Mouse (Mus musculus) neural tube, embryonic 11.5 days (tissue): ENCODE results near the gene Gm20388. TPM values are rescaled to one million over a fixed set of nuclear protein-coding genes. Genes with fewer than 3 reads are reported as not detected.

ENCODE experiments used
- ATAC-seq: fragments of 200-750 bp; cut with Nextera tagmentation; 2 replicates; pipeline ENCODE4 v1.8.0; 2017; ENCODE audit warnings: moderate number of reproducible peaks, mild to moderate bottlenecking, moderate TSS enrichment, moderate library complexity; ENCODE audit not compliant: insufficient read depth, low FRiP score, low TSS enrichment
- DNase-seq: peaks from one replicate; pipeline ENCODE4 v3.0.0-alpha.2; 2015; ENCODE audit warnings: low spot score
- H3K27ac ChIP-seq: fragments of 300-500 bp; sonication (generic); 2 replicates; pipeline ENCODE4 v1.5.1; 2014; ENCODE audit warnings: low read depth, mild to moderate bottlenecking, low read length
- H3K27me3 ChIP-seq: fragments of 300-500 bp; sonication (generic); 2 replicates; pipeline ENCODE4 v1.6.1; 2014; ENCODE audit warnings: mild to moderate bottlenecking, low read length, mixed read lengths; ENCODE audit not compliant: control insufficient read depth, insufficient read depth
- H3K36me3 ChIP-seq: fragments of 300-500 bp; sonication (generic); 2 replicates; pipeline ENCODE4 v1.6.1; 2014; ENCODE audit warnings: mild to moderate bottlenecking, low read length, moderate library complexity, mixed read lengths; ENCODE audit not compliant: control insufficient read depth, insufficient read depth
- H3K4me1 ChIP-seq: fragments of 300-500 bp; sonication (generic); 2 replicates; pipeline ENCODE4 v1.6.1; 2014; ENCODE audit warnings: low read length, mixed read lengths; ENCODE audit not compliant: control insufficient read depth, insufficient read depth
- H3K4me2 ChIP-seq: fragments of 300-500 bp; sonication (generic); 2 replicates; pipeline ENCODE4 v1.6.1; 2014; ENCODE audit warnings: low read depth, mild to moderate bottlenecking, moderate library complexity
- H3K4me3 ChIP-seq: fragments of 300-500 bp; sonication (generic); 2 replicates; pipeline ENCODE4 v1.5.1; 2014; ENCODE audit warnings: low read depth, low read length
- H3K9ac ChIP-seq: fragments of 300-500 bp; sonication (generic); 2 replicates; pipeline ENCODE4 v1.6.1; 2014; ENCODE audit warnings: mild to moderate bottlenecking, low read length
- H3K9me3 ChIP-seq: fragments of 300-500 bp; sonication (generic); 2 replicates; pipeline ENCODE4 v1.6.1; 2016; ENCODE audit warnings: low read length; ENCODE audit not compliant: control insufficient read depth
- WGBS: fragments of 180-500 bp; shearing (Covaris S2); extraction: QIAGEN DNeasy Blood & Tissue Kit; methylation state at CpG from one replicate; pipeline ENCODE4 v1.1.7; 2014; 5-methylcytosine and 5-hydroxymethylcytosine counted together
- polyA plus RNA-seq: library from polyadenylated mRNA; unstranded; fragments of >200 nt; fragmentation: Nextera tagmentation; extraction: Ambion mirVana; gene quantifications from 2 replicates; pipeline ENCODE4 v1.2.1, GENCODE M21; 2014

Gene Gm20388
- polyA plus RNA-seq, 1 experiment from 2014 or later, result not detected

DNA sequence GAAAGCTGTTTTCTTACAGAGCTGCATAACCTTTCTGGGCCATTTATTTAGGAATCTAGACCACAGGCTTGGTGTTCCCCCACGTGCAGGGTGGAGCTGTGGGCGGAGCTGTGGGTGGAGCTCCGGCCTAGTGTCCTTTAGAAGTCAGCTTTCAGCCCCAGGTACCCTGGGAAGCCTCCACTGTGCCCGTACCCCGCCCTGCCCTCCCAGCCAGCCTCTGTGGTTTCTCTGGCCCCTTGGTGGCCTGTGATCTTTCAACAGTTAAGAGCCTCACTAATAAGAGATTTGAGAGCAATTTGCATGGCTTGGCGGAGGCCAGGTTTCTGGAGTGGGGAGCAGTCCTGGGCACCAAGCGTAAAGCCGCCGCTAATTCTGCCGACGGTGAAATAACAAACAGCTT is 979.4 kb downstream of the Gm20388 start:
- DNase-seq (peak; percentile 48), ATAC-seq (no peak)
- H3K4me2 ChIP-seq, result no peak overlapping the region
- H3K4me1 ChIP-seq, result peaks cover 4% of the 10 kb centered on the region
- no peak overlapping the region for H3K9ac ChIP-seq
- no peak overlapping the region for H3K27ac ChIP-seq
- 2% methylated on average over 11 of the region's 11 CpGs for WGBS
- no peaks in the 10 kb centered on the region for H3K36me3 ChIP-seq
- H3K27me3 ChIP-seq, result peaks cover 79% of the 10 kb centered on the region
- no peaks in the 10 kb centered on the region for H3K9me3 ChIP-seq
- no peak overlapping the region for H3K4me3 ChIP-seq

GRCm38 (mm10) chr8:120895009-120895408 is 984.4 kb downstream of the Gm20388 start:
- Histone ChIP-seq H3K4me2 (peak overlapping the region; percentile 35; the same call in 1 of the 2 replicates), H3K4me3 (no peak overlapping the region), H3K9me3 (no peaks in the 10 kb centered on the region), H3K27me3 (peaks cover 44% of the 10 kb centered on the region), H3K4me1 (peaks cover 11% of the 10 kb centered on the region), H3K9ac (no peak overlapping the region), H3K27ac (no peak overlapping the region), H3K36me3 (no peaks in the 10 kb centered on the region)
- no peak for DNase-seq
- ATAC-seq, result no peak
- WGBS, result 0% methylated on average over 4 of the region's 4 CpGs

DNA sequence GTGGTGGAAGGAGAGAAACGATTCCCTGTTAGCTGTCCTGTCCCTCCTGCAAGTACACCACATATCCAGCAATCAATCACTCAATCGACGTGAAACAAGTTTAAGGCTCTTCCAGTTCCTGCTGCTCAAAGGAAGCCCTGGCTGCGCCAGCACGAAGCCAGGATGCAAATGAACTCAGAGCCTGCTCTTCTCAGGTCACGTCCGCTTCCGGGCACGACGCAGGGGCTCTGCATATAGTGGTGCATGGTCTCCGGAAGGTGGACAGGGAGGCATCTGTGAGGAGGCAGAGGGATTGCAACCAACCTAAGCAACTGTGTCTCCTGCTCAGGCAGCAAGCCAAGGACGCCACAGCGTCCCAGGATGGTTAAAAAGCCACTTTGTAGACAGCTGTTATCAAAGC is 985.0 kb downstream of the Gm20388 start:
- Histone ChIP-seq H3K36me3 (no peaks in the 10 kb centered on the region), H3K9ac (no peak overlapping the region), H3K4me1 (peaks cover 11% of the 10 kb centered on the region), H3K4me3 (no peak overlapping the region), H3K4me2 (peak overlapping the region; percentile 35), H3K27ac (no peak overlapping the region), H3K9me3 (no peaks in the 10 kb centered on the region), H3K27me3 (peaks cover 40% of the 10 kb centered on the region)
- 1% methylated on average over 13 of the region's 13 CpGs for WGBS
- DNase-seq, result peak; percentile 39
- ATAC-seq, result no peak

DNA sequence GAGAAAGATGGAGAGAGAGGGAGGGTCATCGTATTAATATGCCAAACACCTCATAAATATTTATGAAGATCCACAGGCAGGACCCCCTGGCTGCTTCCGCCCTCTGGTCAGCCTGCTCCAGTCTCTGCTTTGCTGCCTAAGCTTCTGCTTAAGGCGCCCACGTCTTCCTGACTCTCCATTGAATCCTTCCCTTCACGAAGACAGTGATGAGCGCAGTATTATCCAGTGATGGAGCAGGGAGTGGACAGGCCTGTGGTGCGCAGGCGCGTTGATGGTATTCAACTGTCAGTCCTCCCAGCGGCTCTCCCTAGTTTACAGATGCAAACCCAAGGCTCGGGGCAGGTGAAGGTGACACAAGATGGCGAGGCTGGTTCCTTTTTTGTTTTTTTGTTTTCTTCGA is 985.6 kb downstream of the Gm20388 start:
- DNase-seq (no peak), ATAC-seq (no peak)
- Histone ChIP-seq H3K27me3 (peaks cover 37% of the 10 kb centered on the region), H3K4me3 (no peak overlapping the region), H3K4me1 (peaks cover 11% of the 10 kb centered on the region), H3K27ac (no peak overlapping the region), H3K9ac (peak overlapping the region; percentile 3; the same call in 1 of the 2 replicates), H3K36me3 (no peaks in the 10 kb centered on the region), H3K4me2 (peak overlapping the region; percentile 35), H3K9me3 (no peaks in the 10 kb centered on the region)
- WGBS, result 28% methylated on average over 13 of the region's 13 CpGs

- Histone ChIP-seq H3K27ac (no peak overlapping the region), H3K9me3 (no peaks in the 10 kb centered on the region), H3K4me2 (no peak overlapping the region), H3K4me3 (no peak overlapping the region), H3K9ac (no peak overlapping the region), H3K4me1 (peaks cover 11% of the 10 kb centered on the region), H3K36me3 (no peaks in the 10 kb centered on the region), H3K27me3 (peaks cover 25% of the 10 kb centered on the region)
- WGBS, result 53% methylated on average over 4 of the region's 4 CpGs
- DNase-seq, result peak; percentile 53
- ATAC-seq, result no peak
Measured at GRCm38 (mm10) chr8:120898008-120898407, 987.4 kb downstream of the Gm20388 start.

GRCm38 (mm10) chr8:120898828-120899407 is 988.3 kb downstream of the Gm20388 start:
- H3K27me3 ChIP-seq, result peaks cover 16% of the 10 kb centered on the region
- DNase-seq, result no peak

GRCm38 (mm10) chr8:120902346-120902745 is 991.7 kb downstream of the Gm20388 start:
- Histone ChIP-seq H3K4me1 (no peaks in the 10 kb centered on the region), H3K4me2 (no peak overlapping the region), H3K36me3 (no peaks in the 10 kb centered on the region), H3K9me3 (no peaks in the 10 kb centered on the region), H3K27me3 (no peaks in the 10 kb centered on the region), H3K4me3 (no peak overlapping the region), H3K27ac (no peak overlapping the region), H3K9ac (no peak overlapping the region)
- no peak for DNase-seq
- ATAC-seq, result no peak
- 39% methylated on average over 11 of the region's 11 CpGs for WGBS

More at GRCm38 (mm10) chr8:120898828-120899407, 988.3 kb downstream of the Gm20388 start:
- no peak overlapping the region for H3K9ac ChIP-seq
- ATAC-seq, result no peak
- peaks cover 11% of the 10 kb centered on the region for H3K4me1 ChIP-seq
- no peaks in the 10 kb centered on the region for H3K36me3 ChIP-seq
- no peak overlapping the region for H3K27ac ChIP-seq
- H3K4me2 ChIP-seq, result no peak overlapping the region
- H3K9me3 ChIP-seq, result no peaks in the 10 kb centered on the region
- H3K4me3 ChIP-seq, result no peak overlapping the region
- WGBS, result 53% methylated on average over 17 of the region's 17 CpGs

DNA sequence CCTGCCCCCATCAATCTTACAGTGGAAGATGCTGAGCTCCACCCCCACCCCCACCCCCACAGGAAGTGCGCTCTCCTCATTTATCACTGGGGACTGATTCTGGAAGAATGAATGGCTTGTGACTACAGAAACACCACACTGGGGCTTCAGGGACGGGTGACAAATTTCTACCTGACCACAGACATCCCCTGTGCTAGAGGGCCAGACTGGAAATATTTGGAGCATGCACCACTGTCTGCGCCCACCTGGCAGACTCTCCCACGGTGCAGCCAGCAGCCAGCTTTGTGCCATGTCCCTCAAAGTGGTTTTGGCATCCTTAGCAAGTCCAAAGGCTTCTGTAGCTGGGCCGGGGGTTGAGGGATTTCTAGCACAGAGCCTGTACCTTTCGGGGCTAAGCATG is 997.0 kb downstream of the Gm20388 start:
- no peak overlapping the region for H3K4me2 ChIP-seq
- H3K9ac ChIP-seq, result no peak overlapping the region
- WGBS, result 52% methylated on average over 6 of the region's 6 CpGs
- peaks cover 4% of the 10 kb centered on the region; the same call in 1 of the 2 replicates for H3K4me1 ChIP-seq
- H3K27ac ChIP-seq, result no peak overlapping the region
- no peak overlapping the region for H3K4me3 ChIP-seq
- H3K27me3 ChIP-seq, result no peaks in the 10 kb centered on the region
- H3K9me3 ChIP-seq, result no peaks in the 10 kb centered on the region
- ATAC-seq (no peak), DNase-seq (no peak)
- H3K36me3 ChIP-seq, result no peaks in the 10 kb centered on the region

DNA sequence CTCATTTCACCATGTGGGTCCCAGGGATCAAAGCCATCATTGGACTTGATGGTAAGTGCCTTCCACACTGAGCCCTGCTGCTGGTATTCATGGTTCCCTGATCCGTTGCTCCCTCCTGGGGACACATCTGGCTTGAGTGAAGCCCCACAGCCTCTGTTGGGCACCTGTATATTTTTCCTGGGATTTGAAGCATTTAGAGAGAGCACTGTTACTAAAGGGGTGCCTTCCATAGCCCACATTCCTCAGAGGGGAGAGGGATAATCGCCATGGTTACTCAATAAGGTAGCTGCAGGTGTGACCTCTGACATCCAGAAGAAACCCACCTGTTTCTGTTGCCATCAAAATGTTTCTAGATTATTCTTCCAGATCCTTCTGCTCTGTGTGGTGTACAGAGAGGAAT is 1000.3 kb downstream of the Gm20388 start:
- H3K4me2 ChIP-seq, result no peak overlapping the region
- H3K4me1 ChIP-seq, result peaks cover 5% of the 10 kb centered on the region; the same call in 1 of the 2 replicates
- no peak overlapping the region for H3K9ac ChIP-seq
- WGBS, result 65% methylated on average over 2 of the region's 2 CpGs
- H3K9me3 ChIP-seq, result no peaks in the 10 kb centered on the region
- no peak for ATAC-seq
- no peak overlapping the region for H3K4me3 ChIP-seq
- H3K27me3 ChIP-seq, result no peaks in the 10 kb centered on the region
- DNase-seq, result no peak
- H3K27ac ChIP-seq, result no peak overlapping the region
- no peaks in the 10 kb centered on the region for H3K36me3 ChIP-seq
